Mouse (Mus musculus) midbrain, embryonic 12.5 days (tissue): ENCODE measurements around the gene Atxn7l1. TPM values are rescaled to one million over a fixed set of nuclear protein-coding genes. Genes with fewer than 3 reads are reported as not detected.

Experiments used
- ATAC-seq: fragments of 200-750 bp; cut with Nextera tagmentation; 2 replicates; pipeline ENCODE4 v1.8.0; 2017; ENCODE audit warnings: low read depth, moderate TSS enrichment, moderate library complexity; ENCODE audit not compliant: low FRiP score
- H3K27ac ChIP-seq: fragments of 300-500 bp; sonication (generic); replicated peaks from 2 replicates; pipeline ENCODE4 v1.5.1; 2016; ENCODE audit warnings: mild to moderate bottlenecking
- H3K27me3 ChIP-seq: fragments of 300-500 bp; sonication (generic); 2 replicates; pipeline ENCODE4 v1.6.1; 2016; ENCODE audit warnings: mild to moderate bottlenecking
- H3K36me3 ChIP-seq: fragments of 300-500 bp; sonication (generic); 2 replicates; pipeline ENCODE4 v1.6.1; 2016
- H3K4me1 ChIP-seq: fragments of 300-500 bp; sonication (generic); 2 replicates; pipeline ENCODE4 v1.6.1; 2016
- H3K4me2 ChIP-seq: fragments of 300-500 bp; sonication (generic); replicated peaks from 2 replicates; pipeline ENCODE4 v1.6.1; 2016; ENCODE audit warnings: mild to moderate bottlenecking, moderate library complexity
- H3K4me3 ChIP-seq: fragments of 300-500 bp; sonication (generic); 2 replicates; pipeline ENCODE4 v1.5.1; 2016; ENCODE audit warnings: mild to moderate bottlenecking
- H3K9ac ChIP-seq: fragments of 300-500 bp; sonication (generic); replicated peaks from 2 replicates; pipeline ENCODE4 v1.6.1; 2016; ENCODE audit warnings: mild to moderate bottlenecking, moderate library complexity
- H3K9me3 ChIP-seq: fragments of 300-500 bp; sonication (generic); 2 replicates; pipeline ENCODE4 v1.6.1; 2016; ENCODE audit warnings: mild to moderate bottlenecking
- WGBS: fragments of 180-500 bp; shearing (Covaris S2); methylation state at CpG from one replicate; pipeline ENCODE4 v1.1.7; 2016; 5-methylcytosine and 5-hydroxymethylcytosine counted together
- polyA plus RNA-seq: library from polyadenylated mRNA; unstranded; fragments of >200 nt; fragmentation: Nextera tagmentation; extraction: Ambion mirVana; gene quantifications from 2 replicates; pipeline ENCODE4 v1.2.1, GENCODE M21; 2016

The Atxn7l1 gene
- polyA plus RNA-seq, 1 experiment from 2014 or later, result 11.3 TPM

GRCm38 (mm10) chr12:33190133-33190532 is 42.6 kb downstream of the Atxn7l1 start:
- ATAC-seq, result no peak
- Histone ChIP-seq H3K4me1 (peaks cover 2% of the 10 kb centered on the region; the same call in 1 of the 2 replicates), H3K9me3 (no peaks in the 10 kb centered on the region), H3K9ac (no peak overlapping the region), H3K4me3 (no peak overlapping the region), H3K27ac (no peak overlapping the region), H3K27me3 (no peaks in the 10 kb centered on the region), H3K36me3 (no peaks in the 10 kb centered on the region), H3K4me2 (no peak overlapping the region)
- WGBS, result 93% methylated on average over 7 of the region's 7 CpGs

DNA sequence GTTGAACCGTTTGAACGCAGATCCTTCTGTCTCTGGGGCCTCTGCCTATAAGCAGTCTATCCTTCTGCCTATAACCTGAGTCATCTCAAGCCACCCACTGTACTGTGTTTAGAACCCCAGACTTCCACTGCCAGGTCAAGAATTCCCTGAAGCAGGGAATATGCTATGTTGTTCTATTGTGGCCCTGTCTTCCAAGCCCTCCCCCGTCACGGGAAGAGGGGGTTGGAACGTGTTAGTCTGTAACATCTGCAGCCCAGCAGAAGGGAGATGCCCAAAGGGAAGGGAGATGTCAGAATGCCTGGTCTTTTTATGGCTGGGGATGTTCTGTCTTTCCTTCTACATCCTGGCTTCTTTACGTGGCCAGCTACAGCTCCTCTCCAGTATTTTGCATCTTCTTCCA is 43.1 kb downstream of the Atxn7l1 start:
- Histone ChIP-seq H3K4me2 (no peak overlapping the region), H3K27ac (no peak overlapping the region), H3K9me3 (no peaks in the 10 kb centered on the region), H3K27me3 (no peaks in the 10 kb centered on the region), H3K4me3 (no peak overlapping the region), H3K36me3 (no peaks in the 10 kb centered on the region), H3K4me1 (peaks cover 6% of the 10 kb centered on the region; the same call in 1 of the 2 replicates), H3K9ac (no peak overlapping the region)
- ATAC-seq, result no peak
- 83% methylated on average over 6 of the region's 6 CpGs for WGBS

DNA sequence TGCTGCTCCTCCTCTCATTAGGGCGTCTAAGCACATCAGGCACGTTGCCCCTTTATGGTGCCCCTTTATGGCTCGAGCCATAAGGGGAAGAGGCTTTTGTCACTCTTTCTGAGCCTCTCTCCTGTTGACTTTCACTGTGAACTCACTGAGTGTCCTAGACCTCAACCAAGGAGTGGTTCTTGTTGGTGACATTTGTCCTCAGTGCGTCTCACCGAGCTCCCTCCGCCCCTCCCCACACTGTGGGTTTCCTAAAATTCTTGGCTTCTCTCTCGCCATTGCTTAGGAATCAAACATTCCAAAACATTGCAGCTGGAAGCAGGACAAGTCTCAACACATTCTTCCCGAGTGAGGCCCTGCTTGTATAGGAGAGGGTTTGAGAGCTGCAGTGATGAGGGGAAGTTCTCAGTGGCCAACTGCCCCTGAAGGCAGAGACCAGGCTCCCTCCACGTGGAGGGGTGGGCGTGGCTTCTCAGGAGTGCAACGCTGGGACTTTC is 46.0 kb downstream of the Atxn7l1 start:
- peaks cover 3% of the 10 kb centered on the region; the same call in 1 of the 2 replicates for H3K9me3 ChIP-seq
- H3K27ac ChIP-seq, result no peak overlapping the region
- 54% methylated on average over 11 of the region's 11 CpGs for WGBS
- H3K4me1 ChIP-seq, result peaks cover 11% of the 10 kb centered on the region; the same call in 1 of the 2 replicates
- no peak overlapping the region for H3K4me2 ChIP-seq
- H3K36me3 ChIP-seq, result no peaks in the 10 kb centered on the region; the same call in 1 of the 2 replicates
- no peak overlapping the region for H3K9ac ChIP-seq
- ATAC-seq, result no peak
- no peak overlapping the region for H3K4me3 ChIP-seq
- peaks cover 2% of the 10 kb centered on the region for H3K27me3 ChIP-seq

GRCm38 (mm10) chr12:33195175-33195574 is 47.7 kb downstream of the Atxn7l1 start:
- WGBS, result 40% methylated on average over 8 of the region's 8 CpGs
- Histone ChIP-seq H3K27ac (no peak overlapping the region), H3K4me2 (no peak overlapping the region), H3K36me3 (no peaks in the 10 kb centered on the region; the same call in 1 of the 2 replicates), H3K4me3 (no peak overlapping the region), H3K9me3 (peaks cover 3% of the 10 kb centered on the region; the same call in 1 of the 2 replicates), H3K27me3 (peaks cover 5% of the 10 kb centered on the region), H3K9ac (no peak overlapping the region), H3K4me1 (peaks cover 11% of the 10 kb centered on the region; the same call in 1 of the 2 replicates)
- ATAC-seq, result no peak

GRCm38 (mm10) chr12:33197287-33197686 is 49.8 kb downstream of the Atxn7l1 start:
- H3K27ac ChIP-seq, result no peak overlapping the region
- WGBS, result 33% methylated on average over 6 of the region's 6 CpGs
- H3K4me2 ChIP-seq, result no peak overlapping the region
- H3K9me3 ChIP-seq, result peaks cover 3% of the 10 kb centered on the region; the same call in 1 of the 2 replicates
- ATAC-seq, result peak; percentile 41; the same call in 1 of the 2 replicates
- peaks cover 23% of the 10 kb centered on the region for H3K4me1 ChIP-seq
- H3K4me3 ChIP-seq, result no peak overlapping the region
- peaks cover 5% of the 10 kb centered on the region for H3K27me3 ChIP-seq
- H3K36me3 ChIP-seq, result no peaks in the 10 kb centered on the region; the same call in 1 of the 2 replicates
- no peak overlapping the region for H3K9ac ChIP-seq

DNA sequence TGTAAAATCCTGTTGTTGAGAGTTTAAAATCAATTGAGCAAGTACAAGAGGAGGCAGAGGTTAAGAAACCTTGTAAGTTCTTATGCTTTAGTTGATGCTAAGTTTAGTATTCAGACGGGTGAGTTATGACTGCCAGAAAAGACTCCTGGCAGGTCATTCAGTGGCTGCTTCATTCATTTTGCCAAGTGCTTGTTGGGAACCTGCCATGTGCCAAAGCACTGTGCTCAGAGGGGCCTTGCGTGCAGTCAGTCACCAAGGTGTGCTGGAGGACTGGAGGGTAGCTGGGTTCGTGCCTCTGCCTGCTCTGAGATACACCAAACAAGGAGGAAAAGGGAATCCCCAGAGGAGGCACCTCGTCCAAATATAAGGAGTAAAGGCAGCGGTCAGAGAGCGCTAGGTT is 50.3 kb downstream of the Atxn7l1 start:
- Histone ChIP-seq H3K36me3 (no peaks in the 10 kb centered on the region; the same call in 1 of the 2 replicates), H3K4me1 (peaks cover 25% of the 10 kb centered on the region), H3K4me2 (no peak overlapping the region), H3K9ac (no peak overlapping the region), H3K27me3 (peaks cover 5% of the 10 kb centered on the region), H3K4me3 (no peak overlapping the region), H3K9me3 (peaks cover 3% of the 10 kb centered on the region; the same call in 1 of the 2 replicates), H3K27ac (no peak overlapping the region)
- 77% methylated on average over 6 of the region's 6 CpGs for WGBS
- no peak for ATAC-seq

- peaks cover 20% of the 10 kb centered on the region for H3K4me1 ChIP-seq
- no peak overlapping the region for H3K4me2 ChIP-seq
- no peaks in the 10 kb centered on the region; the same call in 1 of the 2 replicates for H3K36me3 ChIP-seq
- no peak overlapping the region for H3K27ac ChIP-seq
- ATAC-seq, result no peak
- peaks cover 3% of the 10 kb centered on the region; the same call in 1 of the 2 replicates for H3K9me3 ChIP-seq
- H3K27me3 ChIP-seq, result peaks cover 5% of the 10 kb centered on the region
- H3K9ac ChIP-seq, result no peak overlapping the region
- H3K4me3 ChIP-seq, result no peak overlapping the region
- WGBS, result 73% methylated on average over 6 of the region's 6 CpGs
These were observed 53.6 kb downstream of the Atxn7l1 start for GRCm38 (mm10) chr12:33201068-33201467.

- H3K4me3 ChIP-seq, result no peak overlapping the region
- WGBS, result 66% methylated on average over 7 of the region's 7 CpGs
- peaks cover 5% of the 10 kb centered on the region for H3K27me3 ChIP-seq
- ATAC-seq, result no peak
- H3K4me1 ChIP-seq, result peaks cover 20% of the 10 kb centered on the region
- peaks cover 2% of the 10 kb centered on the region; the same call in 1 of the 2 replicates for H3K9me3 ChIP-seq
- H3K27ac ChIP-seq, result no peak overlapping the region
- no peaks in the 10 kb centered on the region; the same call in 1 of the 2 replicates for H3K36me3 ChIP-seq
- H3K9ac ChIP-seq, result no peak overlapping the region
- H3K4me2 ChIP-seq, result no peak overlapping the region
These were observed 54.2 kb downstream of the Atxn7l1 start for GRCm38 (mm10) chr12:33201491-33202210.

DNA sequence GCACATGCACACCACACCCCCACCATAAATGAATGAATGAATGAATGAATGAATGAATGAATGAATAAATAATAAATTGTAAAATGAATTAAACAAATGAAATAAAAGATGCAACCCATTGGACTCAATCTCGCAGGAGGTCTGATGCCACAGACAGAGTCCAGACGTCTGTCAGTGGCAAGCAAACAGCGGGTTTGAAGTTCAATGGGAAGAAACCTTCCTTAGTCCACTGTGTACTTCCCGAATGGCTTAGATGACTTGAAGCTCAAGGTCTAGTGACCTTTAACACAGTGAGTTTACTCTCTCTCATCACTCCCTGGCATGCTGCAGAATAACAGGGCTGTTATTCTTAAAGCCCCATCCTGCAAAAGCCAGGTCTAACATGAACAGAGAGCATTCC is 57.8 kb downstream of the Atxn7l1 start:
- no peak overlapping the region for H3K9ac ChIP-seq
- no peak overlapping the region for H3K27ac ChIP-seq
- 86% methylated on average over 4 of the region's 4 CpGs for WGBS
- H3K9me3 ChIP-seq, result no peaks in the 10 kb centered on the region
- ATAC-seq, result no peak
- H3K27me3 ChIP-seq, result no peaks in the 10 kb centered on the region
- peaks cover 15% of the 10 kb centered on the region; the same call in 1 of the 2 replicates for H3K4me1 ChIP-seq
- no peak overlapping the region for H3K4me3 ChIP-seq
- no peaks in the 10 kb centered on the region for H3K36me3 ChIP-seq
- no peak overlapping the region for H3K4me2 ChIP-seq

- H3K4me3 ChIP-seq, result no peak overlapping the region
- no peaks in the 10 kb centered on the region for H3K27me3 ChIP-seq
- H3K9ac ChIP-seq, result no peak overlapping the region
- no peak overlapping the region for H3K27ac ChIP-seq
- H3K36me3 ChIP-seq, result no peaks in the 10 kb centered on the region
- WGBS, result 86% methylated on average over 6 of the region's 6 CpGs
- H3K9me3 ChIP-seq, result no peaks in the 10 kb centered on the region
- no peak for ATAC-seq
- peaks cover 10% of the 10 kb centered on the region; the same call in 1 of the 2 replicates for H3K4me1 ChIP-seq
- no peak overlapping the region for H3K4me2 ChIP-seq
These were observed 58.8 kb downstream of the Atxn7l1 start for GRCm38 (mm10) chr12:33206300-33206699.

- Histone ChIP-seq H3K4me1 (no peaks in the 10 kb centered on the region), H3K27ac (no peak overlapping the region), H3K9me3 (no peaks in the 10 kb centered on the region), H3K9ac (no peak overlapping the region), H3K4me3 (no peak overlapping the region), H3K27me3 (no peaks in the 10 kb centered on the region), H3K4me2 (no peak overlapping the region), H3K36me3 (no peaks in the 10 kb centered on the region)
- WGBS, result 88% methylated on average over 4 of the region's 4 CpGs
- ATAC-seq, result no peak
These were observed 63.4 kb downstream of the Atxn7l1 start for GRCm38 (mm10) chr12:33210856-33211255.

- H3K9me3 ChIP-seq, result no peaks in the 10 kb centered on the region
- no peak for ATAC-seq
- H3K4me3 ChIP-seq, result no peak overlapping the region
- peaks cover 32% of the 10 kb centered on the region for H3K4me1 ChIP-seq
- WGBS, result 75% methylated on average over 9 of the region's 9 CpGs
- H3K27me3 ChIP-seq, result no peaks in the 10 kb centered on the region
- no peak overlapping the region for H3K9ac ChIP-seq
- no peak overlapping the region for H3K27ac ChIP-seq
- no peak overlapping the region for H3K4me2 ChIP-seq
- no peaks in the 10 kb centered on the region for H3K36me3 ChIP-seq
These were observed 70.8 kb downstream of the Atxn7l1 start for GRCm38 (mm10) chr12:33218215-33218859.
